Mouse (Mus musculus) neural tube, embryonic 11.5 days (tissue): Measurements from ENCODE around the gene Kif13a. TPM values are rescaled to one million over a fixed set of nuclear protein-coding genes. Genes with fewer than 3 reads are reported as not detected.

Experiments used
- ATAC-seq: fragments of 200-750 bp; cut with Nextera tagmentation; 2 replicates; pipeline ENCODE4 v1.8.0; 2017; ENCODE audit warnings: moderate number of reproducible peaks, mild to moderate bottlenecking, moderate TSS enrichment, moderate library complexity; ENCODE audit not compliant: insufficient read depth, low FRiP score, low TSS enrichment
- DNase-seq: peaks from one replicate; pipeline ENCODE4 v3.0.0-alpha.2; 2015; ENCODE audit warnings: low spot score
- H3K27ac ChIP-seq: fragments of 300-500 bp; sonication (generic); 2 replicates; pipeline ENCODE4 v1.5.1; 2014; ENCODE audit warnings: low read depth, mild to moderate bottlenecking, low read length
- H3K27me3 ChIP-seq: fragments of 300-500 bp; sonication (generic); 2 replicates; pipeline ENCODE4 v1.6.1; 2014; ENCODE audit warnings: mild to moderate bottlenecking, low read length, mixed read lengths; ENCODE audit not compliant: control insufficient read depth, insufficient read depth
- H3K36me3 ChIP-seq: fragments of 300-500 bp; sonication (generic); 2 replicates; pipeline ENCODE4 v1.6.1; 2014; ENCODE audit warnings: mild to moderate bottlenecking, low read length, moderate library complexity, mixed read lengths; ENCODE audit not compliant: control insufficient read depth, insufficient read depth
- H3K4me1 ChIP-seq: fragments of 300-500 bp; sonication (generic); 2 replicates; pipeline ENCODE4 v1.6.1; 2014; ENCODE audit warnings: low read length, mixed read lengths; ENCODE audit not compliant: control insufficient read depth, insufficient read depth
- H3K4me2 ChIP-seq: fragments of 300-500 bp; sonication (generic); 2 replicates; pipeline ENCODE4 v1.6.1; 2014; ENCODE audit warnings: low read depth, mild to moderate bottlenecking, moderate library complexity
- H3K4me3 ChIP-seq: fragments of 300-500 bp; sonication (generic); 2 replicates; pipeline ENCODE4 v1.5.1; 2014; ENCODE audit warnings: low read depth, low read length
- H3K9ac ChIP-seq: fragments of 300-500 bp; sonication (generic); 2 replicates; pipeline ENCODE4 v1.6.1; 2014; ENCODE audit warnings: mild to moderate bottlenecking, low read length
- H3K9me3 ChIP-seq: fragments of 300-500 bp; sonication (generic); 2 replicates; pipeline ENCODE4 v1.6.1; 2016; ENCODE audit warnings: low read length; ENCODE audit not compliant: control insufficient read depth
- WGBS: fragments of 180-500 bp; shearing (Covaris S2); extraction: QIAGEN DNeasy Blood & Tissue Kit; methylation state at CpG from one replicate; pipeline ENCODE4 v1.1.7; 2014; 5-methylcytosine and 5-hydroxymethylcytosine counted together
- polyA plus RNA-seq: library from polyadenylated mRNA; unstranded; fragments of >200 nt; fragmentation: Nextera tagmentation; extraction: Ambion mirVana; gene quantifications from 2 replicates; pipeline ENCODE4 v1.2.1, GENCODE M21; 2014

Gene Kif13a
- polyA plus RNA-seq, 1 experiment from 2014 or later = 23.0 TPM

- H3K9ac ChIP-seq = no peak overlapping the region
- no peaks in the 10 kb centered on the region for H3K27me3 ChIP-seq
- H3K36me3 ChIP-seq = peaks cover 2% of the 10 kb centered on the region; the same call in 1 of the 2 replicates
- H3K4me2 ChIP-seq = no peak overlapping the region
- H3K9me3 ChIP-seq = no peaks in the 10 kb centered on the region
- H3K27ac ChIP-seq = no peak overlapping the region
- no peak overlapping the region for H3K4me3 ChIP-seq
- WGBS = 92% methylated on average over 5 of the region's 5 CpGs
- no peaks in the 10 kb centered on the region for H3K4me1 ChIP-seq
- ATAC-seq (no peak), DNase-seq (no peak)
These were observed 226.5 kb downstream of the Kif13a start for GRCm38 (mm10) chr13:46703138-46703537.

- Histone ChIP-seq H3K9me3 (no peaks in the 10 kb centered on the region), H3K27me3 (no peaks in the 10 kb centered on the region), H3K27ac (no peak overlapping the region), H3K4me2 (no peak overlapping the region), H3K4me1 (no peaks in the 10 kb centered on the region), H3K4me3 (no peak overlapping the region), H3K36me3 (peaks cover 2% of the 10 kb centered on the region; the same call in 1 of the 2 replicates), H3K9ac (no peak overlapping the region)
- DNase-seq (no peak), ATAC-seq (no peak)
- 92% methylated on average over 2 of the region's 2 CpGs for WGBS
These were observed 228.2 kb downstream of the Kif13a start for GRCm38 (mm10) chr13:46701486-46701885.

GRCm38 (mm10) chr13:46699372-46699771 is 230.3 kb downstream of the Kif13a start:
- no peaks in the 10 kb centered on the region for H3K27me3 ChIP-seq
- no peak overlapping the region for H3K4me2 ChIP-seq
- WGBS = 92% methylated on average over 1 of the region's 1 CpGs
- H3K27ac ChIP-seq = no peak overlapping the region
- no peak overlapping the region for H3K9ac ChIP-seq
- no peaks in the 10 kb centered on the region for H3K9me3 ChIP-seq
- H3K36me3 ChIP-seq = no peaks in the 10 kb centered on the region; the same call in 1 of the 2 replicates
- DNase-seq (no peak), ATAC-seq (no peak)
- no peaks in the 10 kb centered on the region for H3K4me1 ChIP-seq
- no peak overlapping the region for H3K4me3 ChIP-seq

Other genes starting within 250 kb of the Kif13a start
- gene Nup153, start 201.9 kb downstream of the Kif13a start, polyA plus RNA-seq = 40.4 and 42.4 TPM in 2 replicates
- gene Nhlrc1, start 85.0 kb upstream of the Kif13a start, polyA plus RNA-seq = 5.7 and 6.4 TPM in 2 replicates
- 15.8 and 19.1 TPM in 2 replicates for gene Kdm1b, start 113.6 kb upstream of the Kif13a start, polyA plus RNA-seq
- 44.0 and 46.7 TPM in 2 replicates for gene Tpmt, start 114.9 kb upstream of the Kif13a start, polyA plus RNA-seq
- gene Dek, start 176.3 kb upstream of the Kif13a start, polyA plus RNA-seq = 319 and 324 TPM in 2 replicates
- gene Rnf144b, start 192.8 kb upstream of the Kif13a start, polyA plus RNA-seq = 2.4 and 3.1 TPM in 2 replicates